Mouse (Mus musculus): ENCODE measurements at regions not wholly inside any gene's neighbourhood (a gene's known extent, or its start where the extent isn't known, plus 50 kb on each side); places are given as distances from the start of the nearest gene placed in this dataset.

- in situ Hi-C loops (cut with MboI; ENCODE audit: unreplicated experiment in 2 of 2): no loop called here
Observed at GRCm38 (mm10) chr14:45714311-45714710, 56.4 kb upstream of the Ddhd1 start.

GRCm38 (mm10) chr14:45714786-45715185, 56.8 kb upstream of the Ddhd1 start:
- in situ Hi-C loops (cut with MboI; ENCODE audit: unreplicated experiment in 2 of 2): no loop called here

- in situ Hi-C loops (cut with MboI; ENCODE audit: unreplicated experiment in 2 of 2): no loop called here
Observed at GRCm38 (mm10) chr14:45716100-45716499, 58.2 kb upstream of the Ddhd1 start.

- in situ Hi-C loops (cut with MboI; ENCODE audit: unreplicated experiment in 2 of 2): no loop called here
Observed at GRCm38 (mm10) chr14:45722887-45723286, 64.9 kb upstream of the Ddhd1 start.

- in situ Hi-C loops (cut with MboI; ENCODE audit: unreplicated experiment in 2 of 2): no loop called here
Observed at GRCm38 (mm10) chr14:45724341-45724740, 66.4 kb upstream of the Ddhd1 start.

- in situ Hi-C loops (cut with MboI; ENCODE audit: unreplicated experiment in 2 of 2): no loop called here
Observed at GRCm38 (mm10) chr14:45734530-45735410, 76.8 kb upstream of the Ddhd1 start.

- in situ Hi-C loops (cut with MboI; ENCODE audit: unreplicated experiment in 2 of 2): no loop called here
Observed at GRCm38 (mm10) chr14:45737966-45738365, 80.0 kb upstream of the Ddhd1 start.

- in situ Hi-C loops (cut with MboI; ENCODE audit: unreplicated experiment in 2 of 2): no loop called here
Observed at GRCm38 (mm10) chr14:45739638-45740037, 81.7 kb upstream of the Ddhd1 start.

GRCm38 (mm10) chr14:45740662-45741061, 82.7 kb upstream of the Ddhd1 start:
- in situ Hi-C loops (cut with MboI; ENCODE audit: unreplicated experiment in 2 of 2): no loop called here

- in situ Hi-C loops (cut with MboI; ENCODE audit: unreplicated experiment in 2 of 2): no loop called here
Observed at GRCm38 (mm10) chr14:45746176-45746575, 88.2 kb upstream of the Ddhd1 start.

- in situ Hi-C loops (cut with MboI; ENCODE audit: unreplicated experiment in 2 of 2): no loop called here
Observed at GRCm38 (mm10) chr14:45757376-45757775, 99.4 kb upstream of the Ddhd1 start.

- in situ Hi-C loops (cut with MboI; ENCODE audit: unreplicated experiment in 2 of 2): no loop called here
Observed at GRCm38 (mm10) chr14:45760890-45761680, 103.1 kb upstream of the Ddhd1 start.

GRCm38 (mm10) chr14:45764231-45764630, 106.3 kb upstream of the Ddhd1 start:
- in situ Hi-C loops (cut with MboI; ENCODE audit: unreplicated experiment in 2 of 2): no loop called here

GRCm38 (mm10) chr14:45766582-45766981, 108.6 kb upstream of the Ddhd1 start:
- in situ Hi-C loops (cut with MboI; ENCODE audit: unreplicated experiment in 2 of 2): loop anchor here in 1 of 2 experiments (5.0 kb wide), 1 partner anchor 956 kb away; no protein-coding TSS in a partner anchor

- in situ Hi-C loops (cut with MboI; ENCODE audit: unreplicated experiment in 2 of 2): loop anchor here (5.0 to 10.0 kb wide), 3 partner anchors 208 to 955 kb away; no protein-coding TSS in a partner anchor
Observed at GRCm38 (mm10) chr14:45772665-45773277, 114.8 kb upstream of the Ddhd1 start.

GRCm38 (mm10) chr14:45773326-45773725, 115.4 kb upstream of the Ddhd1 start:
- in situ Hi-C loops (cut with MboI; ENCODE audit: unreplicated experiment in 2 of 2): loop anchor here (5.0 to 10.0 kb wide), 3 partner anchors 209 to 954 kb away; no protein-coding TSS in a partner anchor

GRCm38 (mm10) chr14:45781850-45782249, 123.9 kb upstream of the Ddhd1 start:
- in situ Hi-C loops (cut with MboI; ENCODE audit: unreplicated experiment in 2 of 2): loop anchor here in 1 of 2 experiments (25.0 kb wide), 2 partner anchors 520 to 820 kb away; no protein-coding TSS in a partner anchor

- in situ Hi-C loops (cut with MboI; ENCODE audit: unreplicated experiment in 2 of 2): loop anchor here in 1 of 2 experiments (25.0 kb wide), 2 partner anchors 533 to 833 kb away; no protein-coding TSS in a partner anchor
Observed at GRCm38 (mm10) chr14:45794980-45795379, 137.0 kb upstream of the Ddhd1 start.

- in situ Hi-C loops (cut with MboI; ENCODE audit: unreplicated experiment in 2 of 2): loop anchor here in 1 of 2 experiments (25.0 kb wide), 2 partner anchors 534 to 834 kb away; no protein-coding TSS in a partner anchor
Observed at GRCm38 (mm10) chr14:45796665-45797319, 138.8 kb upstream of the Ddhd1 start.

GRCm38 (mm10) chr14:45797320-45797696, 139.4 kb upstream of the Ddhd1 start:
- in situ Hi-C loops (cut with MboI; ENCODE audit: unreplicated experiment in 2 of 2): loop anchor here in 1 of 2 experiments (25.0 kb wide), 2 partner anchors 535 to 835 kb away; no protein-coding TSS in a partner anchor
